Mouse (Mus musculus) liver, postnatal 0 days (tissue): ENCODE data around the gene Wdtc1.

Source experiments
- CTCF ChIP-seq: sonication (generic); IDR thresholded peaks from 2 replicates; pipeline ENCODE4 v1.5.1; 2016; ENCODE audit warnings: antibody characterized with exemption, low read depth
- EP300 ChIP-seq: IDR thresholded peaks from 2 replicates; pipeline ENCODE4 v1.6.1; 2016; ENCODE audit warnings: antibody characterized with exemption, low read depth, mild to moderate bottlenecking

GRCm38 (mm10) chr4:133352797-133353196 lies 484 bp downstream of the Wdtc1 start:
- TF ChIP-seq CTCF, result no peak
- TF ChIP-seq EP300, result no peak
